Mouse (Mus musculus): ENCODE measurements at regions not wholly inside any gene's neighbourhood (a gene's known extent, or its start where the extent isn't known, plus 50 kb on each side); places are given as distances from the start of the nearest gene placed in this dataset.
"Not testable (repeated sequence)": the region's sequence is repeated elsewhere in the genome, so short reads cannot be mapped to it uniquely, and the experiment has no call there.

DNA sequence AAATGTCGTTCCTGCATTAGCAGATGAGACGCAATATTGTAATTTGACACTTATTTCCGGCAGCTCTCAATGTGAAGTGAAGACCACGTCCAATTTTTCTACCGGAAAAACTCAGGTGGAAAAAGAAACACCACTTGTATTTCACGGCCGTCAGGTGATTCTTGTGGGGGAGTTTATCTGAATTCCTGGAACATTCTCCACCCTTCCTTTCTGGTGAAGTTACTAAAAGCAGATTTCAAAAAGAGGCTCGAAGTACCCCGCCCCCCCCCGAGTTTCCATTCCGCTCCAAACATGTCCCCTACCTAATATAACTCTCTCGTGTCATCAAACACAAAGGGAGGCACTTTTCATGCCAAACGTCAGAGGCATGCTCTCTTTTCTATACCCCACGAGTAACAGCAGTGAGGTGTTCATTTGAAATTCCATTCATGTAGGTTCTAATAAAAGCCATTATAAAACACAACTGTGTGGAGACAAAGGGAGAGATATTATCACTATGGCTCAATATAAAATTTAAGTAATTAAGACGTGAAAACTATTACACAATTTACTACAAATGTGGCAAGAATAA is 281.5 kb downstream of the Vrk1 start:
- in situ Hi-C loops (cut with MboI; ENCODE audit: low pct_unique_long_range_greater_than_20kb in 1 of 2, low sequenced_read_pairs in 2 of 2, unreplicated experiment in 1 of 2), result no loop called here

DNA sequence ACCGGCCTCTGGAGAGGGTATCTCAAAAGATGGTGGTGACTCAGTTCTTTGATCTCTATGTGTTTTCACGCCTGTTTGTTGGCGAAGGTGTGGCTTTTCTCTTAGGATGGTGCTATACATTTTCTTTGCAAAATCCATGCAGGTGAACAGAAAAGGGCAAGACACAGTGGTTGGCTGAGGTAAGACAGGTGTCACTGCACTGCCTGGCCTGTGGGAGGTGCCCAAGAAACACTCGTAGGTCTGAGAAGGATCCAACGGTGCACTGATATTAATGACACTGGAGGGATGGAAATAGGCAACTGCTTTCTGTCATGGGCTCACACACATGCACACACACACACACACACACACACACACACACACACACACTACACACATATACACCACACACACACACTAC is 283.1 kb downstream of the Vrk1 start:
- in situ Hi-C loops (cut with MboI; ENCODE audit: low pct_unique_long_range_greater_than_20kb in 1 of 2, low sequenced_read_pairs in 2 of 2, unreplicated experiment in 1 of 2), result no loop called here

DNA sequence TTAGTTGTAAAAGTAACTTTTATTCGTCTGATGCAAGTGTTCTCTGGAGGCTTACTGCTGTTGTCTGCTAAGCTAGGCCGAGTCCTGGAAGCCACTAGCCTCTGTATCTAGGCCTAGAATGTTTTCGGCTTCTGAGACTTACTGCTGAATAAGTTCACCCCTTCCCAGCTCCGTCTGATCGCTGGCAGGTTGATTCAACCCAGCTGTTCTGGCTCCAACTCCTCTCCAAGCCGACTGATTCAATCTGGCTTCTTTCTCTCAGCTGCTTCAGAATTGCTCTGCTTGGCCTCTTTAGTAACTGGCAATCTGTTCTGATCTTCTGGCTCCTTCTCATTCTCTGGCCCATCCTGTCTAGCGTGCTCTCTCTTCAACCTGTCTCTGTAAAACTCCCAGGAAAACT is 285.6 kb downstream of the Vrk1 start:
- in situ Hi-C loops (cut with MboI; ENCODE audit: low pct_unique_long_range_greater_than_20kb in 1 of 2, low sequenced_read_pairs in 2 of 2, unreplicated experiment in 1 of 2), result no loop called here

DNA sequence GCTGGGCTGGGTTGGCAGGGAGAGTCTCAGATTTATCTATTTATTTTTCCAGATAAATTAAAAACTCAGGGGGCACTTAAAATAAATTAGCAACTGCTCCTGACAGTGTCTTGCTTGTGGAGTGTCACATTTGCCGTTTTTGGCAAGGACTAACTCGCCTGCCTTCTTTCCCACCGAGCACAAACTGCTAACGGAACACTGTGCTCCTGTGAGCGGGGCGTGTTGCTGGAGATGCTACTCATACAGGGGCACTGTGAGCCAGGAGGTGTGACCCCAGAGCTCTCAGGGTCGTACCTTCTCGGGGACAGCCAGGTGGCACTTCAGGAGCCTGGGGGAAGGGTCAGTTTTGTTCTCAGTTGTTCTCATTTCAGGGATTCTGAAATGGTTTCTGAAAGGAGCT is 292.6 kb downstream of the Vrk1 start:
- in situ Hi-C loops (cut with MboI; ENCODE audit: low pct_unique_long_range_greater_than_20kb in 1 of 2, low sequenced_read_pairs in 2 of 2, unreplicated experiment in 1 of 2), result no loop called here

DNA sequence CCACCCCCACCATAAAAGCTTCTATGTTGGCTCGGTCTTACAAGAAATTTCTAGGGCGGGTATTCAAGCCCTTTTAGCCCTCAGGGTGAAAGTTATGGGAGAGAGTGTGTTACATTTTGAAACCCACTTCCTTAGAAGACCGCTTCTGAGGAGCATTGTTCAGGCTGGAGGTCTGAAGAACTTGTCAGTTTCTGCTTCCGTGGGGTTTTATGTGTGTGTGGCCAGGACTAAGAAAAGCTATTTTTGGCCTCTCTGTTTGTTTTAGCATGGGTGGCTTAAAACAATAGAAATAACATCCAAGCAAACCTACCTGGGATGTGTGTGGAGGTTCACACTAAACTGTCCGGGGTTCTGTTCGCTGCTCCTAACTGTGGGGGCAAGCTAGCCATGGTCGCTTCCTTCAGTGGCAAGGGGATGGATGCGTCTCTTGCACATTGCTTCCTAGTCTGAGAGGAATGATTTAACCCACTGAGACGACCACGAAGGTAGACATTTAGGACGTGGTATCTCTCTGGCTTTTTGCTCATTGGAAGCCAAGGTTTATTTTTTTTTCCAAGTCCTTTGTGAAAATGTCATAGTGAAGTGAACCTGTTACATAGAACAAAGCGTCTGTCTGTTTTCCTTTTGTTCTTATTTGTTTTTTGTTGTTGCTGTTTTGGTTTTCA is 298.4 kb downstream of the Vrk1 start:
- in situ Hi-C loops (cut with MboI; ENCODE audit: low pct_unique_long_range_greater_than_20kb in 1 of 2, low sequenced_read_pairs in 2 of 2, unreplicated experiment in 1 of 2), result no loop called here

DNA sequence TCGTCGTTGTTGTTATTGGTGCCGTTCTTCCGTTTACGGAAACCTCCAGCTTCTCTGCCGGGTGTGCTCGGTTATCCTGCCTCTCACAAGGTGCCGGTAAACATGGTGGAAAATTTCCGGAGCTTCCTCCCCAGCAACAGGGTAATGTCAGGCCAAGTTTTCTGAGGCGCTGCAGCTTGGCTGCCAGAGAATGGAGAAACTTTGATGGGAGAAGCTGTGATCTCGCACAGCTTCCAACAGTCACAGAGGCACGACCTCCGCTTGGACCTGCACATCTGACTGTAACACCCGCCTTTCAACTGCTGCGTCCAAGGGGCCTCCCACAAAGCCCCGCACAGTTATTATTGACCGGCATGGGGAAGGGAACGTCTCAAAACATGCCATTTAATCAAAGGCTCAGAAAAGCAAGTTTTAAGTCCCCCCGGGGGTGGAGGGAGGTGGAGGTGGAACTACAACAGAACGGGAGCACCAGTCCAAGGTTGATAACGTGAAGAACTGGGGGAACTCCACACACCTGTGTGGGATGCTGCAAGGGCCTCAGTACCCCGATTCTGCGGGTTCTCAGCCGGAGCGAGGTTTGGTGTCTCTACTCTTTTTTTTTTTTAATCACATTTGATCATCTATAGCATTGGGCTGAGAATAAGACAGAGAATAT is 299.1 kb downstream of the Vrk1 start:
- in situ Hi-C loops (cut with MboI; ENCODE audit: low pct_unique_long_range_greater_than_20kb in 1 of 2, low sequenced_read_pairs in 2 of 2, unreplicated experiment in 1 of 2), result no loop called here

DNA sequence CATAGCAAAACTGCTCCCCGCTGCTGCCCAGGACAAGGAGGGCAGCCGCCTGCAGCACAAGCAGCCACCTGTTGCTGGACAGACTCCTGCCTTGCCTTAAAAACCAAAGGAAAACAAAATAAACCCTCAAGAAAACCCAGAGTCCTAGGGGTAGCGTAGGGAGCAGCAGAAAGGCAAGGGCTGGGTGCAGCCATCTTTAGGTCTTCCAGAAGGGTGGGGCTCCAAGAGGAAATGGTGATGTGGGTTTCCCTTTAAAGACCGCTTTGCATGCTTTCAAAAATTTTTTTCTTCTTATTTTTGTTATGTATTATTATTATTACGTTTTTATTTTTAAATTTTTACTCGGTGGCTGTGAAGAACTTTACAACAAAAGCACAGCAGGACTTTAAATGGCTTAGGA is 300.1 kb downstream of the Vrk1 start:
- in situ Hi-C loops (cut with MboI; ENCODE audit: low pct_unique_long_range_greater_than_20kb in 1 of 2, low sequenced_read_pairs in 2 of 2, unreplicated experiment in 1 of 2), result no loop called here

DNA sequence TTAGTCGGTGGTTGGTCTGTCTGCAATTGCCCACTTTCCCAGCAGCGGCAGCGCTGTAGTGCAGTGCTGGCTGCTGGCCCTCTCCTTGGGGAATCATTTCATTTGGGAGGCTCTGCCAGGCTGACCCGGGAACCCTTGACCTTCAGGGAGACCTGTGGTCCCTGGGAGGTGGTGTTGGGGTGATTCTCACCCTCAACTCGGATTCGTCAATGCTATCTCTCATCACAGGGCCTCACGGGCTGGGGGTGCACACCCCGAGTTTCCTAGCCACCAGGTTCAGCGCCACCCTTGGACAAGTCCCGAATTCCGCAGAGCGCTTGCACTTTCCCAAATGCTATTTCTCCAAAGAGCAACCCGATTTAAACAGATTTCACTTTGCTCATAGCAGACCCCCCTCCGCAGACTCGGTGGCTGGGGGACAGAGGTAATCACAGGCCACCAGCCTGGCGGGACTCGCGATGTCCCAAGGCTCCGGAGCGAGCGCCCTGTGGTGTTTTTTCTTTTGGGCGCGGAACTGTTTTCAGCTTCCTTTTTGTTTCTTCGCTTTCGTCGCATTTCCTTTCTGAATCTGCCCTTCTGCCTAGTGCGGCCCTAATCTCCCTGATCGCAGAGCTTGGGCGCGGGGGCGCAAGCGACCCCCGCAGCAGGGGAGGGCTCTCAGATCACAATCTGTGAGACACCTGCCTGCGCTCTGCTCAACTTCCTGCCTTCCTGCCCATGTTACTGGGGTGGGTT is 300.7 kb downstream of the Vrk1 start:
- in situ Hi-C loops (cut with MboI; ENCODE audit: low pct_unique_long_range_greater_than_20kb in 1 of 2, low sequenced_read_pairs in 2 of 2, unreplicated experiment in 1 of 2), result no loop called here

DNA sequence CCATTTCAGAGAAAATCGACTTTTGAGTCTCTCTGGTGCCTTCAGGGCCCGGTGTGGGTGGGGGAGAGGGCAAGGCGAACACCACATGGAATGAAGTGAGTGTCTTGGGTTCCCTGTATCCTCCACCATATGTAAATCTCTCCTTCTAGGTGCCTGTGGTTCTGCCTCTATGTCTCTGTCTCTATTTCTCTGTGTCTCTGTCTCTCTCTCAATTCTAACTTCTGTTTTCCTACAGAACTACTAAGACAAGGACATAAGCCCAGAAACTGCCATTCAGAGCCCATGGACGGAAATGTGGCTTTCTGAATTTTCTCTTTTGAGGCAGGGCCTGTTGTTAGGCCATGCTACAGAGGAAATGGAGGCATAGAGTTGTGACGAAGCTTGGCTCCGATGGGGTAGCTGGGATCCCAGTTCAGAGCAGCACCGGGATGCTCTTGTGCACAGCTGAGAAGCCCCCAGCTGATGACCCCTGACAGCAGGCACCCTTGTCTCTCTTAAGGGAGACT is 301.3 kb downstream of the Vrk1 start:
- in situ Hi-C loops (cut with MboI; ENCODE audit: low pct_unique_long_range_greater_than_20kb in 1 of 2, low sequenced_read_pairs in 2 of 2, unreplicated experiment in 1 of 2), result no loop called here

DNA sequence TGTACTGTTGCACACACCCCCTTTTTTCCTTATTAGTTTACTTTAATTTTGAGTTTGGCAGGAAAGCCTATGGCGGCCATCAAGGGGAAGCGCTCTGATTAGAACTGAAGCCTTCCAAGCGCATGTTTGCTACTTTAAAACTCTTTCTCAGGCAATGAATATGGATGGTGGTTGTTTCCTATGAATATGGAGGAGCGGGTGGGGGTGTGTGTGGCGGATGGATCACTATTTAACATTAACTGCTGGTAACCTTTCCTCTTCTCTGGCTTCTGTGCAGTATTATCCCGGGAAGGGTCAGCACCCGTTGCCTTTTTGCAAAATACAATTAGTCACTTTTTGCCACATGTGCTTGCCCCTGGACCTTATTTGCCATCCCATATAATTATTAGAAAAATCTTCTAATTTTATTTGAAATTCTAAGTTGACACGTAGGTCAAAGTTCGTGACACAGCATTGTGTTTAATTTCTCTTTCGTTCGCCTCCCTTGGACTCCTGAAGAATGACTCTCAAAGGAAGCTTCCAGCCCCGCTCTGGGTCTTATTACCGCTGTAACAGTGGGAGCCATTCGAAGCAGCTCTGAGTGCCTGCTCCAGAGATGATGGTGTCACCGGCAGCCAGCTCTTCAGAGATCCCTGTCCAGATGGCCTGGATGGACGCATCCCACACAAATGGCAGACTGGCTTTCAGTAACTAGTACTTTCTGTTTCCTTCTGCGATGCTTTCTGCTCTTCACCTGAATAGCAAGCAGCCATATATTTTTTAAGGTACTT is 302.0 kb downstream of the Vrk1 start:
- in situ Hi-C loops (cut with MboI; ENCODE audit: low pct_unique_long_range_greater_than_20kb in 1 of 2, low sequenced_read_pairs in 2 of 2, unreplicated experiment in 1 of 2), result no loop called here

DNA sequence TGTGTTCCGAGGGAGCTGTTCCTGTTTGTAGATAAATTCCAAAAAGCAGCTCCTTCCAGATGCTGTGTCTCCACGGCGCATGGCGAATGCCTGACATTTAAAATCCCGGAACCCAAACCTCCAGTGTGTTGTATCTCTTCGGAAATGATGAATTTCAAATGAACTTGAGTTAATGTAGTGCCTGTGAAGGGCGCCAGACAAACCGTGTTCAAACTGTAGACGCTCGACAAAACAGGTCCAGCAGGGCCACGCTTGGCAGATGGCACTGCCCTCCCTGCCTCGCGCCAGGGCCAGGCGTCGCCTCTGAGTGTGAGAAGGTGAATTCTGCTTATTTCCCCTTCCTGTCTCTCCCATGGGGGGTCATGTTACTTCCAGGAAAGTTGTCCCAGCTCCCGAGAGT is 307.7 kb downstream of the Vrk1 start:
- in situ Hi-C loops (cut with MboI; ENCODE audit: low pct_unique_long_range_greater_than_20kb in 1 of 2, low sequenced_read_pairs in 2 of 2, unreplicated experiment in 1 of 2), result no loop called here

DNA sequence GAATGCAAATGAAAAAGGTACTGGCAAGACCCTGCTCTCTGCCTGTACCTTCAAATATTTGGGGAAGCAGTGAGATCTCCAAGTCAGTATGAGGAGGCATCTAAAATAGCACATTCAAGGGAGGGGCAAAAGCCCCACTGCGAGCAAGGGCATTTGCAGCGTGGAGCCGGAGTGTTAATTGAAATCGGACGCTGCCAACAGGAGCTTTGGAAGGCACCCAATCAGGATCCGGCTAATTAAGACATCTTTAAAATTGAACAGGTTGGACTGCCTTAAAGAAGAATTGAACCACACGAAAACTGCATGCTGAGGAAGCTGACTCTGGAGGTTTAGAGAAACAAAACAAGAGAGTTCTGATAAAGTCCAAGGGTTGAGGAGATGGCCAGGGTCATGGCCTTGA is 311.5 kb downstream of the Vrk1 start:
- in situ Hi-C loops (cut with MboI; ENCODE audit: low pct_unique_long_range_greater_than_20kb in 1 of 2, low sequenced_read_pairs in 2 of 2, unreplicated experiment in 1 of 2), result no loop called here

DNA sequence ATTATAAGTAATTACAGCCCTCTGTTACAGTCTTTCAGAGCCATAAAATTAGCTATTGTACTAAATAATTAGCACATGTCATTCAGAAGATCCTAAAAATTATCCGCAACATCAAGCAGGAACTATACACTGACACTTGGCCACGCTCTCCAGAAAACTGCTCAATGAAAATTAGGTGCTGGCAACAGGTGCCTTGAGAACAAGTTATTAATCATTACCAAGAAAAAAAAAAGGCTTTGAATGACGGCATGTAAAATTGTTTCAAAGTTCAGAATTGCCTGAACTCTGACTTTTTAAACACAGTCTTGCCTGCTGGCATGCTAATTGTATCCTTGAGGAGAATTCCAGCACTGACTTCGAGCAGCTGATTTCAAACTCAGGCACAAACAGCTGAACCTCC is 316.6 kb downstream of the Vrk1 start:
- in situ Hi-C loops (cut with MboI; ENCODE audit: low pct_unique_long_range_greater_than_20kb in 1 of 2, low sequenced_read_pairs in 2 of 2, unreplicated experiment in 1 of 2), result no loop called here

DNA sequence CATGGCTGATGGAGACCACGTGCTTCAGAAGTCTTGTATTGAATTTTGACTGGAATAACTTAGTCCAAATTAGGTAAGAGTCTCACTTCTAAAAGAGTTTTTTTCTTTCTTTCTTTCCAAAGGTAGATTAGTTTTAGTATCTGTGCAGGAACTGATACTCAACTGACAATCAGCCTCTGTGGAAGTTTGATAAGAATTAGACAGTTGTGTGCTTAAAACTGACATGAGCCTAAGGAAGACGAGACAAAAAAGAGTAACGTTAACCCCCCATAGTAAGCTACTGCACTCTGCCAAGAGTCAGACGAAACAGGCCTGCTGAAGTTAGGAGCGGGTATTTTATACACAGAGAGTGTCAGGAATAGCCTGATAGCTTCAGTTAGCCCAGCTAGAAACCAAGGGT is 317.3 kb downstream of the Vrk1 start:
- in situ Hi-C loops (cut with MboI; ENCODE audit: low pct_unique_long_range_greater_than_20kb in 1 of 2, low sequenced_read_pairs in 2 of 2, unreplicated experiment in 1 of 2), result no loop called here

DNA sequence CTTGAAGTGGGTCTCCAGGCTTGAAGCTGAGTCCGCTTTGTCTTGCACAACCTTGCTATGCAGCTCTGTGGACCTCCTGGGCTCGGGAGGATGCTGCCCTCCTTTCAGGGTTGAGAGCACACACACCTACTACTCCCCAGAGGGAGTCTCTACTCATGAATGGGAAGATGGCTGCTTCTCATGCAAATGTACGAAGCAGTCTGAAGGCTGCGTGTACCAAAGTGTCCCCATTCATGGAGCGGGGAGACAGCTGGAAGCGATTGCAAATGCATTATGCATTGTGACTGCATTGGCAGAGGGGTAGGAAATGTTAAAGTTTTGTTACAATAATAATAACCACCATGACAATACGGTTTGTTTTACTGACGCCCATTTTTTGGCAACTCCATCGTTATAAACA is 347.8 kb downstream of the Vrk1 start:
- in situ Hi-C loops (cut with MboI; ENCODE audit: low pct_unique_long_range_greater_than_20kb in 1 of 2, low sequenced_read_pairs in 2 of 2, unreplicated experiment in 1 of 2), result no loop called here

DNA sequence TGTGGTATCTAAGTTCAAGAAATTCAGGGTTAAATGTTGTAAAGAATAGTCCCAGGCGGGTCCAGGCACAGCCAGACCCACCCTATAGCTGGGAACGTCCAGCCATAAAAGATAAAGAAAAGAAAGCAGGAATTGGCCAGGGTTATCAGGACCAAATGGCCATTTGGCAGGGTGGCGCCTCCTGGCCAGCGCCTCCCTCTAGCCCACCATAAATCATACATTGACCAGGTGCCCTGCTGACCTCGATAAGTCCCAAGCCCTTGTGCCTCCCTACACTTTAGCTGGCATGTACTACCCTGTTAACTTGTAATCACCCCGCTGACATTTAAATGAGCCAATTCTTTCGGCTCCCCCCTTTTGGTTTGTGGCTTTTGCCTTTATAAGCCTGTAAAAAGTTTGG is 351.6 kb downstream of the Vrk1 start:
- in situ Hi-C loops (cut with MboI; ENCODE audit: low pct_unique_long_range_greater_than_20kb in 1 of 2, low sequenced_read_pairs in 2 of 2, unreplicated experiment in 1 of 2), result not testable (repeated sequence)

DNA sequence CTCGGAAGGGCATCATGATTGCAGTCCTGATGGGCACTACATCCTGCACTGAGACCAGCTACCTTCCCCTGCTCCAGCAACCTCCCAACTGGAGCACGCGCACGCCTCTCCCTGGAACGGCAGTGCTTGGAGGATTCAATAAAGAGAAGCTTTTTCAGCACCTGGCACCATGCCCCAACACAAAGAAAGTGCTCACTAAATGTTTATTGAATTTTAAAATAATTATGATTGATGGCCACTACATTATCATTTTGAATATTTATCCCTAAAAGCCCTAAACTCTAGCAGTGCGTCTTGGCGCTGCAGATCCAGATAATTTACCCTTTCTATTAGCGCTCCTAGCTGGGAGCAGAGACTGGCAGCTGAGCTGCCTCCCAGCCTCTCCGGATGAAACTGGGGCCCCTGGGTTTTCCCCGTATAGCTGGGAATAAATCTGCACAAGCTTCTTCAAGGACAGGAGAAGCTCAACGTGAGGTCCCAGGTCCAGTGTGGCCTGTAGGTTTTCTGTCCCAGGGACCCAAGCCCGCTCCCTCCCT is 364.9 kb downstream of the Vrk1 start:
- in situ Hi-C loops (cut with MboI; ENCODE audit: low pct_unique_long_range_greater_than_20kb in 1 of 2, low sequenced_read_pairs in 2 of 2, unreplicated experiment in 1 of 2), result no loop called here

DNA sequence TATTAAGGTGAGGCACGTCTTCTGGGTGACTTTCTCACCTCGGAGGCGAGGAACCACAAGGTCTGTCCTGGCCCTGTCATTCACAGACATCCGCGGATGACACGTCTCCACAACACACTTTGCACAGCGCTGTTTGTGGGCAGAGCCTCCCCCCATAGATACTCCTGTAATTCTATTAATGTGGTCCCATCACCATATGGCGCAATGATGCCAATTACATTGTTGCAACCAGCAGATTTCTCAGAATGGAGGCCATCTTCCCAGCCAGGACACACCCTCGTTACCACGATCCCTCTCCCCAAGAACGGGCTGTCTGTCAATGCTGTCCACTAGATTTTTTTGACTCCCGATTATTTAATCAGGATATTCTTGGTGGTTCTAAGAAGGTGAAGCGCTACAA is 365.9 kb downstream of the Vrk1 start:
- in situ Hi-C loops (cut with MboI; ENCODE audit: low pct_unique_long_range_greater_than_20kb in 1 of 2, low sequenced_read_pairs in 2 of 2, unreplicated experiment in 1 of 2), result no loop called here

DNA sequence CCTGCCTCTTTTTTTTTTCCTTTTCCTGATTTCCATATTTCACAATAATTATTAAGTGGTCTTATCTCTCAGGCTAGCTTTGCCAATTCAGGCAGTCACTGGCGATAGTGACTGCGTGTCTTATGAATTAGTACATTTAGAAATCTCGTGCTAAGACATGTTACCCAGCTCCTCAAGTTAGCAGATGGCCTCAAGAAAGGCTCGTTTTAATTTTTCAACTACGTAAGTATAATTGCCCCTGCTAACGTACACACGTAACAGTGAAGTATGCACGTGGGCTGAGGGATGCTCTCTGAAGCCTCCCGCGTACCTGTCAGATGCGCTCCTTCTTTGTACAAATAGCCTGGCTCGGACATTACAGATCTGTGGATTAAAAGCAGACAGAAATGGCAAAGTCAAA is 366.8 kb downstream of the Vrk1 start:
- in situ Hi-C loops (cut with MboI; ENCODE audit: low pct_unique_long_range_greater_than_20kb in 1 of 2, low sequenced_read_pairs in 2 of 2, unreplicated experiment in 1 of 2), result no loop called here
